Mouse (Mus musculus): ENCODE measurements around the gene Olfr59.

Olfr59 gene

GRCm38 (mm10) chr11:74283436-74283835, at the start of gene Olfr59:
TSS of gene Olfr59 (plus strand) at chr11:74283736.
- no peak for DNase-seq

- no peak for DNase-seq
These were observed 42.3 kb upstream of the Olfr59 start for GRCm38 (mm10) chr11:74241201-74241600.

- no peak for DNase-seq
These were observed 24.0 kb upstream of the Olfr59 start, which contains the start of gene Olfr406 for GRCm38 (mm10) chr11:74259508-74259907. TSS of gene Olfr406 (plus strand) at chr11:74259808.

- no peak for DNase-seq
These were observed 3.7 kb downstream of the Olfr59 start for GRCm38 (mm10) chr11:74287256-74287655.

GRCm38 (mm10) chr11:74326044-74326443, 42.5 kb downstream of the Olfr59 start:
- no peak for DNase-seq

GRCm38 (mm10) chr11:74328781-74329180, 45.2 kb downstream of the Olfr59 start:
- DNase-seq, result no peak

- DNase-seq, result no peak
These were observed 54.4 kb downstream of the Olfr59 start, which contains the start of gene Olfr410 for GRCm38 (mm10) chr11:74337931-74338330. TSS of gene Olfr410 (minus strand) at chr11:74338031.
